Mouse (Mus musculus): ENCODE data around the gene Plau.
A peak's percentile ranks its signal among the peaks of the same experiment; 100 is the strongest.

Gene Plau

GRCm38 (mm10) chr14:20891941-20892402 lies 55.5 kb downstream of the Plau start:
- peak; percentile 21 to 24 for DNase-seq (ENCODE audit: low spot score in 2 of 2)

Measured in frontal cortex, postnatal 10 days (tissue).